Comparison of ENCODE assay signal across 8 mouse cellular contexts in genomic region chr9:27029828-27030762, GRCm38 (mm10). TPM values are rescaled to one million over a fixed set of nuclear protein-coding genes. Genes with fewer than 3 reads are reported as not detected.
DNase-seq lines count a peak whose midpoint lies in the region; ATAC-seq and TF ChIP-seq lines count a peak whose summit lies in the region.

Gene Vps26b (minus strand): TSS chr9:27030065.
Gene Ncapd3 (plus strand): TSS chr9:27030175.

- peak within 1 kb of the TSS; percentile 96 for H3K9ac ChIP-seq in forebrain, embryonic 12.5 days
- H3K9ac ChIP-seq in heart, postnatal 0 days (replicated peaks; ENCODE audit: low read depth, low read length), result peak within 1 kb of the TSS; percentile 93
- H3K9ac ChIP-seq in liver, embryonic 16.5 days (ENCODE audit: low read depth, low read length), result peak within 1 kb of the TSS; percentile 89
- H3K9ac ChIP-seq in neural tube, embryonic 13.5 days, result peak within 1 kb of the TSS; percentile 98

- H3K36me3 ChIP-seq in E14TG2a.4 (ENCODE audit: insufficient read depth, low read length), result peaks cover 42% of the 10 kb centered on the region
- H3K36me3 ChIP-seq in forebrain, embryonic 12.5 days (replicated peaks), result no peaks in the 10 kb centered on the region
- H3K36me3 ChIP-seq in heart, postnatal 0 days (replicated peaks; ENCODE audit: control insufficient read depth, insufficient read depth, low read length), result no peaks in the 10 kb centered on the region
- peaks cover 3% of the 10 kb centered on the region for H3K36me3 ChIP-seq in liver, embryonic 16.5 days (ENCODE audit: control insufficient read depth, insufficient read depth)
- H3K36me3 ChIP-seq in neural tube, embryonic 13.5 days, result no peaks in the 10 kb centered on the region; the same call in 1 of the 2 replicates
- no peaks in the 10 kb centered on the region for H3K36me3 ChIP-seq in testis, adult 2 months (ENCODE audit: control insufficient read depth, insufficient read depth, low read length)

- peak; percentile 96 for ATAC-seq in forebrain, embryonic 12.5 days (ENCODE audit: low FRiP score)
- ATAC-seq in heart, postnatal 0 days (ENCODE audit: insufficient read depth, low read depth), result peak; percentile 95
- ATAC-seq in liver, embryonic 16.5 days (ENCODE audit: low read depth), result peak; percentile 93
- peak; percentile 96 for ATAC-seq in neural tube, embryonic 13.5 days (ENCODE audit: low read depth)

- under 1% methylated on average over 62 of the region's 80 CpGs for WGBS in forebrain, embryonic 12.5 days
- under 1% methylated on average over 73 of the region's 80 CpGs for WGBS in heart, postnatal 0 days
- WGBS in liver, embryonic 16.5 days (ENCODE audit: insufficient replicate concordance), result under 1% methylated on average over 75 of the region's 80 CpGs
- WGBS in neural tube, embryonic 13.5 days, result under 1% methylated on average over 79 of the region's 80 CpGs

- H3K9me3 ChIP-seq in E14TG2a.4 (ENCODE audit: low read length), result no peaks in the 10 kb centered on the region
- H3K9me3 ChIP-seq in forebrain, embryonic 12.5 days, result no peaks in the 10 kb centered on the region
- no peaks in the 10 kb centered on the region for H3K9me3 ChIP-seq in heart, postnatal 0 days (replicated peaks; ENCODE audit: control insufficient read depth, low read length)
- no peaks in the 10 kb centered on the region for H3K9me3 ChIP-seq in liver, embryonic 16.5 days (replicated peaks; ENCODE audit: control insufficient read depth, low read length)
- H3K9me3 ChIP-seq in neural tube, embryonic 13.5 days, result no peaks in the 10 kb centered on the region

- peak within 1 kb of the TSS; percentile 94 for H3K27ac ChIP-seq in forebrain, embryonic 12.5 days
- H3K27ac ChIP-seq in heart, postnatal 0 days (ENCODE audit: low read depth), result peak within 1 kb of the TSS; percentile 89
- peak within 1 kb of the TSS; percentile 82 for H3K27ac ChIP-seq in liver, embryonic 16.5 days (ENCODE audit: low read length)
- H3K27ac ChIP-seq in neural tube, embryonic 13.5 days (replicated peaks), result peak within 1 kb of the TSS; percentile 96
- peak within 1 kb of the TSS; percentile 96 for H3K27ac ChIP-seq in testis, adult 2 months (ENCODE audit: control insufficient read depth, insufficient read depth, low read depth, low read length)

- H3K4me1 ChIP-seq in E14TG2a.4 (replicated peaks; ENCODE audit: low read depth, low read length), result peaks cover 36% of the 10 kb centered on the region
- H3K4me1 ChIP-seq in forebrain, embryonic 12.5 days, result peaks cover 46% of the 10 kb centered on the region
- peaks cover 24% of the 10 kb centered on the region for H3K4me1 ChIP-seq in heart, postnatal 0 days (ENCODE audit: control insufficient read depth, insufficient read depth)
- H3K4me1 ChIP-seq in liver, embryonic 16.5 days (ENCODE audit: control insufficient read depth, low read depth, low read length), result peaks cover 29% of the 10 kb centered on the region
- peaks cover 55% of the 10 kb centered on the region for H3K4me1 ChIP-seq in neural tube, embryonic 13.5 days (replicated peaks)
- H3K4me1 ChIP-seq in testis, adult 2 months (ENCODE audit: control insufficient read depth, insufficient read depth, low read length), result peaks cover 7% of the 10 kb centered on the region

- peak within 1 kb of the TSS; percentile 100 for H3K4me3 ChIP-seq in E14TG2a.4 (replicated peaks; ENCODE audit: low read length)
- H3K4me3 ChIP-seq in forebrain, embryonic 12.5 days (replicated peaks), result peak within 1 kb of the TSS; percentile 82
- peak within 1 kb of the TSS; percentile 93 for H3K4me3 ChIP-seq in heart, postnatal 0 days (ENCODE audit: low read depth, low read length)
- peak within 1 kb of the TSS; percentile 90 for H3K4me3 ChIP-seq in liver, embryonic 16.5 days (ENCODE audit: low read depth, low read length)
- peak within 1 kb of the TSS; percentile 84 for H3K4me3 ChIP-seq in neural tube, embryonic 13.5 days
- H3K4me3 ChIP-seq in testis, adult 2 months (ENCODE audit: control insufficient read depth, low read depth, low read length), result peak within 1 kb of the TSS; percentile 91

- peak; percentile 65; the same call in 1 of the 2 replicates for TF ChIP-seq POLR2A in testis, adult 2 months (IDR thresholded peaks at IDR 0.05; ENCODE audit: control insufficient read depth, low read depth, low read length)

- no peaks in the 10 kb centered on the region for H3K27me3 ChIP-seq in E14TG2a.4 (ENCODE audit: insufficient read depth, low read length)
- no peaks in the 10 kb centered on the region for H3K27me3 ChIP-seq in forebrain, embryonic 12.5 days
- no peaks in the 10 kb centered on the region for H3K27me3 ChIP-seq in heart, postnatal 0 days (ENCODE audit: control insufficient read depth, insufficient read depth, low read length)
- H3K27me3 ChIP-seq in liver, embryonic 16.5 days (ENCODE audit: control insufficient read depth, insufficient read depth, low read depth, low read length), result no peaks in the 10 kb centered on the region
- no peaks in the 10 kb centered on the region for H3K27me3 ChIP-seq in neural tube, embryonic 13.5 days
- no peaks in the 10 kb centered on the region for H3K27me3 ChIP-seq in testis, adult 2 months (ENCODE audit: control insufficient read depth, insufficient read depth, low read length)

- no peak for TF ChIP-seq CTCF in E14TG2a.4 (conservative IDR thresholded peaks at IDR 0.05; ENCODE audit: low read length)
- no peak for TF ChIP-seq CTCF in heart, postnatal 0 days (IDR thresholded peaks at IDR 0.05; ENCODE audit: low read depth)
- no peak for TF ChIP-seq CTCF in testis, adult 2 months (IDR thresholded peaks at IDR 0.05; ENCODE audit: control insufficient read depth, insufficient read depth, insufficient replicate concordance, low read depth, low read length)

- peak; percentile 98 for DNase-seq in c-Kit-positive CD71-positive TER-119-positive erythroid progenitor cells, embryonic 14.5 days (ENCODE audit: low spot score)
- peak; percentile 98 for DNase-seq in heart, postnatal 0 days (ENCODE audit: low spot score)
- peak; percentile 97 to 99 for DNase-seq in kidney, postnatal 4 days

- H3K4me2 ChIP-seq in forebrain, embryonic 12.5 days, result peak within 1 kb of the TSS; percentile 92
- peak within 1 kb of the TSS; percentile 92 for H3K4me2 ChIP-seq in heart, postnatal 0 days (ENCODE audit: low read depth, low read length)
- peak within 1 kb of the TSS; percentile 88 for H3K4me2 ChIP-seq in liver, embryonic 16.5 days (ENCODE audit: low read depth, low read length)
- H3K4me2 ChIP-seq in neural tube, embryonic 13.5 days, result peak within 1 kb of the TSS; percentile 86

- TF ChIP-seq EP300 in heart, postnatal 0 days (IDR thresholded peaks at IDR 0.05; ENCODE audit: low read depth), result 0 out of 2 replicates have a peak, but pooled peaks have one; percentile 36

RNA-seq across cellular contexts. Expression of gene Vps26b, which starts in this region (rescaled TPM):
- polyA plus RNA-seq in forebrain, embryonic 12.5 days (2016; fragmentation: Nextera tagmentation; extraction: Ambion mirVana), result 60.6 and 61.2 TPM in 2 replicates
- total RNA-seq in heart, postnatal 0 days (2014; rRNA removed; ENCODE audit: low replicate concordance), result 30.6 and 34.4 TPM in 2 replicates
- polyA plus RNA-seq in heart, postnatal 0 days (2015; fragmentation: Nextera tagmentation; extraction: Ambion mirVana), result 12.6 and 13.3 TPM in 2 replicates
- 7.7 and 8.5 TPM in 2 replicates for polyA plus RNA-seq in liver, embryonic 16.5 days (2015; fragmentation: Nextera tagmentation; extraction: Ambion mirVana)
- 73.1 and 81.1 TPM in 2 replicates for polyA plus RNA-seq in neural tube, embryonic 13.5 days (2015; fragmentation: Nextera tagmentation; extraction: Ambion mirVana)
- polyA plus RNA-seq in testis, adult 2 months (2012; rRNA removed), result 6.4 TPM in 2 replicates

RNA-seq across cellular contexts. Expression of gene Ncapd3, which starts in this region (rescaled TPM):
- 41.1 and 46.5 TPM in 2 replicates for polyA plus RNA-seq in forebrain, embryonic 12.5 days (2016; fragmentation: Nextera tagmentation; extraction: Ambion mirVana)
- 23.7 and 36.8 TPM in 2 replicates for total RNA-seq in heart, postnatal 0 days (2014; rRNA removed; ENCODE audit: low replicate concordance)
- polyA plus RNA-seq in heart, postnatal 0 days (2015; fragmentation: Nextera tagmentation; extraction: Ambion mirVana), result 10.4 and 10.5 TPM in 2 replicates
- 30.9 and 31.9 TPM in 2 replicates for polyA plus RNA-seq in liver, embryonic 16.5 days (2015; fragmentation: Nextera tagmentation; extraction: Ambion mirVana)
- polyA plus RNA-seq in neural tube, embryonic 13.5 days (2015; fragmentation: Nextera tagmentation; extraction: Ambion mirVana), result 13.6 and 15.1 TPM in 2 replicates
- 15.3 and 16.4 TPM in 2 replicates for polyA plus RNA-seq in testis, adult 2 months (2012; rRNA removed)

Comparison
In these comparisons a context has a peak if more than half of its experiments do, and no peak if none do; other contexts are left out.
1. Peak in every context shown above with its lines: DNase-seq, ATAC-seq, H3K4me3 ChIP-seq and H3K27ac ChIP-seq.